Mouse (Mus musculus): ENCODE data around the gene Cblb. TPM values are rescaled to one million over a fixed set of nuclear protein-coding genes. Genes with fewer than 3 reads are reported as not detected.

Cblb gene
- polyA plus RNA-seq, 1 experiment, result 26.5 TPM

GRCm38 (mm10) chr16:52067632-52068516 lies 36.8 kb downstream of the Cblb start:
- no peak for TF ChIP-seq POLR2A (IDR thresholded peaks at IDR 0.05; ENCODE audit: low read depth, low read length)
- no peak for TF ChIP-seq CTCF (IDR thresholded peaks at IDR 0.05; ENCODE audit: borderline replicate concordance, insufficient read depth, low read length)
- peak overlapping the region; percentile 83 for H3K27ac ChIP-seq (ENCODE audit: insufficient read depth, low read length)
- H3K4me1 ChIP-seq (ENCODE audit: control insufficient read depth, insufficient read depth, low read length), result peaks cover 11% of the 10 kb centered on the region
- no peak overlapping the region for H3K4me3 ChIP-seq (ENCODE audit: insufficient read depth, low read length)

GRCm38 (mm10) chr16:52068517-52068874 lies 37.5 kb downstream of the Cblb start:
- Histone ChIP-seq H3K4me3 (ENCODE audit: insufficient read depth, low read length) (no peak overlapping the region), H3K4me1 (ENCODE audit: control insufficient read depth, insufficient read depth, low read length) (peaks cover 11% of the 10 kb centered on the region), H3K27ac (ENCODE audit: insufficient read depth, low read length) (peak overlapping the region; percentile 83; the same call in 1 of the 2 replicates)
- TF ChIP-seq CTCF (IDR thresholded peaks at IDR 0.05; ENCODE audit: borderline replicate concordance, insufficient read depth, low read length), result no peak
- TF ChIP-seq POLR2A (IDR thresholded peaks at IDR 0.05; ENCODE audit: low read depth, low read length), result no peak

GRCm38 (mm10) chr16:52069648-52070047 lies 38.6 kb downstream of the Cblb start:
- no peak overlapping the region for H3K4me3 ChIP-seq (ENCODE audit: insufficient read depth, low read length)
- TF ChIP-seq CTCF (IDR thresholded peaks at IDR 0.05; ENCODE audit: borderline replicate concordance, insufficient read depth, low read length) (no peak), POLR2A (IDR thresholded peaks at IDR 0.05; ENCODE audit: low read depth, low read length) (no peak)
- no peak overlapping the region for H3K27ac ChIP-seq (ENCODE audit: insufficient read depth, low read length)
- H3K4me1 ChIP-seq (ENCODE audit: control insufficient read depth, insufficient read depth, low read length), result peaks cover 9% of the 10 kb centered on the region

- TF ChIP-seq POLR2A (IDR thresholded peaks at IDR 0.05; ENCODE audit: low read depth, low read length), result no peak
- no peak for TF ChIP-seq CTCF (IDR thresholded peaks at IDR 0.05; ENCODE audit: borderline replicate concordance, insufficient read depth, low read length)
- Histone ChIP-seq H3K27ac (ENCODE audit: insufficient read depth, low read length) (no peak overlapping the region), H3K4me3 (ENCODE audit: insufficient read depth, low read length) (no peak overlapping the region), H3K4me1 (ENCODE audit: control insufficient read depth, insufficient read depth, low read length) (peaks cover 9% of the 10 kb centered on the region)
Measured at GRCm38 (mm10) chr16:52070128-52070527, 39.1 kb downstream of the Cblb start.

- peaks cover 9% of the 10 kb centered on the region for H3K4me1 ChIP-seq (ENCODE audit: control insufficient read depth, insufficient read depth, low read length)
- H3K4me3 ChIP-seq (ENCODE audit: insufficient read depth, low read length), result no peak overlapping the region
- TF ChIP-seq CTCF (IDR thresholded peaks at IDR 0.05; ENCODE audit: borderline replicate concordance, insufficient read depth, low read length) (no peak), POLR2A (IDR thresholded peaks at IDR 0.05; ENCODE audit: low read depth, low read length) (no peak)
- no peak overlapping the region for H3K27ac ChIP-seq (ENCODE audit: insufficient read depth, low read length)
Measured at GRCm38 (mm10) chr16:52071290-52071689, 40.3 kb downstream of the Cblb start.

- no peak overlapping the region for H3K4me3 ChIP-seq (ENCODE audit: insufficient read depth, low read length)
- H3K27ac ChIP-seq (ENCODE audit: insufficient read depth, low read length), result no peak overlapping the region
- H3K4me1 ChIP-seq (ENCODE audit: control insufficient read depth, insufficient read depth, low read length), result peaks cover 8% of the 10 kb centered on the region
- TF ChIP-seq POLR2A (IDR thresholded peaks at IDR 0.05; ENCODE audit: low read depth, low read length) (no peak), CTCF (IDR thresholded peaks at IDR 0.05; ENCODE audit: borderline replicate concordance, insufficient read depth, low read length) (no peak)
Measured at GRCm38 (mm10) chr16:52071766-52072209, 40.8 kb downstream of the Cblb start.

- no peak overlapping the region for H3K4me3 ChIP-seq (ENCODE audit: insufficient read depth, low read length)
- TF ChIP-seq CTCF (IDR thresholded peaks at IDR 0.05; ENCODE audit: borderline replicate concordance, insufficient read depth, low read length) (no peak), POLR2A (IDR thresholded peaks at IDR 0.05; ENCODE audit: low read depth, low read length) (no peak)
- peaks cover 8% of the 10 kb centered on the region; the same call in 1 of the 2 replicates for H3K4me1 ChIP-seq (ENCODE audit: control insufficient read depth, insufficient read depth, low read length)
- no peak overlapping the region for H3K27ac ChIP-seq (ENCODE audit: insufficient read depth, low read length)
Measured at GRCm38 (mm10) chr16:52076652-52077051, 45.6 kb downstream of the Cblb start.

- peaks cover 8% of the 10 kb centered on the region; the same call in 1 of the 2 replicates for H3K4me1 ChIP-seq (ENCODE audit: control insufficient read depth, insufficient read depth, low read length)
- H3K27ac ChIP-seq (ENCODE audit: insufficient read depth, low read length), result no peak overlapping the region
- no peak for TF ChIP-seq POLR2A (IDR thresholded peaks at IDR 0.05; ENCODE audit: low read depth, low read length)
- no peak for TF ChIP-seq CTCF (IDR thresholded peaks at IDR 0.05; ENCODE audit: borderline replicate concordance, insufficient read depth, low read length)
- no peak overlapping the region for H3K4me3 ChIP-seq (ENCODE audit: insufficient read depth, low read length)
Measured at GRCm38 (mm10) chr16:52077901-52078300, 46.9 kb downstream of the Cblb start.

- Histone ChIP-seq H3K4me1 (ENCODE audit: control insufficient read depth, insufficient read depth, low read length) (peaks cover 8% of the 10 kb centered on the region; the same call in 1 of the 2 replicates), H3K4me3 (ENCODE audit: insufficient read depth, low read length) (no peak overlapping the region), H3K27ac (ENCODE audit: insufficient read depth, low read length) (no peak overlapping the region)
- TF ChIP-seq POLR2A (IDR thresholded peaks at IDR 0.05; ENCODE audit: low read depth, low read length), result no peak
- no peak for TF ChIP-seq CTCF (IDR thresholded peaks at IDR 0.05; ENCODE audit: borderline replicate concordance, insufficient read depth, low read length)
Measured at GRCm38 (mm10) chr16:52078758-52079474, 47.9 kb downstream of the Cblb start.

- Histone ChIP-seq H3K27ac (ENCODE audit: insufficient read depth, low read length) (no peak overlapping the region), H3K4me3 (ENCODE audit: insufficient read depth, low read length) (no peak overlapping the region), H3K4me1 (ENCODE audit: control insufficient read depth, insufficient read depth, low read length) (peaks cover 11% of the 10 kb centered on the region; the same call in 1 of the 2 replicates)
- TF ChIP-seq POLR2A (IDR thresholded peaks at IDR 0.05; ENCODE audit: low read depth, low read length), result no peak
- no peak for TF ChIP-seq CTCF (IDR thresholded peaks at IDR 0.05; ENCODE audit: borderline replicate concordance, insufficient read depth, low read length)
Measured at GRCm38 (mm10) chr16:52079475-52079823, 48.4 kb downstream of the Cblb start.
